Mouse (Mus musculus) intestine, embryonic 14.5 days (tissue): Measurements from ENCODE around the gene Hecw1. TPM values are rescaled to one million over a fixed set of nuclear protein-coding genes. Genes with fewer than 3 reads are reported as not detected.
"Not testable (repeated sequence)": the region's sequence is repeated elsewhere in the genome, so short reads cannot be mapped to it uniquely, and the experiment has no call there.

Experiments used
- ATAC-seq: fragments of 200-750 bp; cut with Nextera tagmentation; replicated peaks from 2 replicates; pipeline ENCODE4 v1.8.0; 2017; ENCODE audit warnings: low read depth, moderate number of reproducible peaks, moderate TSS enrichment, moderate library complexity; ENCODE audit not compliant: low FRiP score, low TSS enrichment
- DNase-seq: peaks from one replicate; pipeline ENCODE4 v3.0.0-alpha.2; 2018; ENCODE audit warnings: low spot score
- H3K27ac ChIP-seq: fragments of 300-500 bp; sonication (generic); 2 replicates; pipeline ENCODE4 v1.5.1; 2014; ENCODE audit warnings: low read depth, mild to moderate bottlenecking, control low read depth
- H3K27me3 ChIP-seq: fragments of 300-500 bp; sonication (generic); replicated peaks from 2 replicates; pipeline ENCODE4 v1.6.1; 2014; ENCODE audit warnings: low read length, control low read depth; ENCODE audit not compliant: control insufficient read depth, insufficient read depth
- H3K36me3 ChIP-seq: fragments of 300-500 bp; sonication (generic); 2 replicates; pipeline ENCODE4 v1.6.1; 2014; ENCODE audit warnings: low read length, control low read depth; ENCODE audit not compliant: control insufficient read depth, insufficient read depth
- H3K4me1 ChIP-seq: fragments of 300-500 bp; sonication (generic); replicated peaks from 2 replicates; pipeline ENCODE4 v1.6.1; 2014; ENCODE audit warnings: low read length, control low read depth, mixed read lengths; ENCODE audit not compliant: control insufficient read depth, insufficient read depth
- H3K4me2 ChIP-seq: fragments of 300-500 bp; sonication (generic); 2 replicates; pipeline ENCODE4 v1.6.1; 2014; ENCODE audit warnings: low read length
- H3K4me3 ChIP-seq: fragments of 300-500 bp; sonication (generic); 2 replicates; pipeline ENCODE4 v1.5.1; 2014; ENCODE audit warnings: low read depth, low read length, control low read depth, mixed read lengths
- H3K9ac ChIP-seq: fragments of 300-500 bp; sonication (generic); 2 replicates; pipeline ENCODE4 v1.6.1; 2014; ENCODE audit warnings: mild to moderate bottlenecking, low read length
- H3K9me3 ChIP-seq: fragments of 300-500 bp; sonication (generic); 2 replicates; pipeline ENCODE4 v1.6.1; 2016; ENCODE audit warnings: low read length, control low read depth; ENCODE audit not compliant: control insufficient read depth
- WGBS: fragments of 180-500 bp; shearing (Covaris S2); extraction: QIAGEN DNeasy Blood & Tissue Kit; methylation state at CpG from one replicate; pipeline ENCODE4 v1.1.7; 2014; 5-methylcytosine and 5-hydroxymethylcytosine counted together
- polyA plus RNA-seq: library from polyadenylated mRNA; unstranded; fragments of >200 nt; fragmentation: Nextera tagmentation; extraction: Ambion mirVana; gene quantifications from 2 replicates; pipeline ENCODE4 v1.2.1, GENCODE M21; 2014

Hecw1 gene
- polyA plus RNA-seq, 1 experiment from 2014 or later: 1.5 TPM

GRCm38 (mm10) chr13:14304103-14304502 lies 218.9 kb downstream of the Hecw1 start:
- Histone ChIP-seq H3K9ac (no peak overlapping the region), H3K4me1 (no peaks in the 10 kb centered on the region), H3K36me3 (no peaks in the 10 kb centered on the region), H3K4me3 (no peak overlapping the region), H3K27ac (no peak overlapping the region), H3K4me2 (no peak overlapping the region), H3K27me3 (no peaks in the 10 kb centered on the region), H3K9me3 (no peaks in the 10 kb centered on the region)
- ATAC-seq (no peak), DNase-seq (no peak)
- 88% methylated on average over 1 of the region's 1 CpGs for WGBS

- Histone ChIP-seq H3K9ac (no peak overlapping the region), H3K27me3 (no peaks in the 10 kb centered on the region), H3K27ac (no peak overlapping the region), H3K4me3 (no peak overlapping the region), H3K9me3 (no peaks in the 10 kb centered on the region), H3K4me1 (no peaks in the 10 kb centered on the region), H3K36me3 (no peaks in the 10 kb centered on the region), H3K4me2 (no peak overlapping the region)
- no peak for ATAC-seq
- WGBS: 50% methylated on average over 2 of the region's 2 CpGs
- DNase-seq: no peak
These were observed 220.1 kb downstream of the Hecw1 start for GRCm38 (mm10) chr13:14302921-14303320.

GRCm38 (mm10) chr13:14290016-14290415 lies 233.0 kb downstream of the Hecw1 start:
- Histone ChIP-seq H3K36me3 (no peaks in the 10 kb centered on the region), H3K27me3 (no peaks in the 10 kb centered on the region), H3K4me2 (no peak overlapping the region), H3K9me3 (no peaks in the 10 kb centered on the region), H3K4me1 (no peaks in the 10 kb centered on the region), H3K4me3 (no peak overlapping the region), H3K9ac (no peak overlapping the region), H3K27ac (no peak overlapping the region)
- ATAC-seq (no peak), DNase-seq (no peak)
- WGBS: 22% methylated on average over 1 of the region's 1 CpGs

- H3K36me3 ChIP-seq: no peaks in the 10 kb centered on the region
- H3K4me2 ChIP-seq: no peak overlapping the region
- H3K4me3 ChIP-seq: no peak overlapping the region
- DNase-seq (no peak), ATAC-seq (no peak)
- no peak overlapping the region for H3K27ac ChIP-seq
- no peak overlapping the region for H3K9ac ChIP-seq
- H3K4me1 ChIP-seq: no peaks in the 10 kb centered on the region
- no peaks in the 10 kb centered on the region for H3K9me3 ChIP-seq
- no peaks in the 10 kb centered on the region for H3K27me3 ChIP-seq
These were observed 251.6 kb downstream of the Hecw1 start for GRCm38 (mm10) chr13:14271476-14271875.

- not testable (repeated sequence) for ATAC-seq, H3K4me3 ChIP-seq, H3K4me1 ChIP-seq, H3K36me3 ChIP-seq, H3K4me2 ChIP-seq, H3K9me3 ChIP-seq, H3K9ac ChIP-seq, H3K27ac ChIP-seq, DNase-seq, H3K27me3 ChIP-seq
- WGBS: 38% methylated on average over 8 of the region's 9 CpGs
These were observed 262.1 kb downstream of the Hecw1 start for GRCm38 (mm10) chr13:14260939-14261338.

- no peaks in the 10 kb centered on the region for H3K9me3 ChIP-seq
- no peak overlapping the region for H3K27ac ChIP-seq
- H3K9ac ChIP-seq: no peak overlapping the region
These were observed 277.1 kb downstream of the Hecw1 start for GRCm38 (mm10) chr13:14245946-14246345.

GRCm38 (mm10) chr13:14179669-14180068 lies 343.4 kb downstream of the Hecw1 start:
- no peaks in the 10 kb centered on the region for H3K27me3 ChIP-seq
- ATAC-seq (no peak), DNase-seq (no peak)
- H3K36me3 ChIP-seq: peaks cover 23% of the 10 kb centered on the region; the same call in 1 of the 2 replicates
- H3K9me3 ChIP-seq: no peaks in the 10 kb centered on the region
- H3K4me3 ChIP-seq: no peak overlapping the region
- no peaks in the 10 kb centered on the region for H3K4me1 ChIP-seq
- no peak overlapping the region for H3K4me2 ChIP-seq
- H3K9ac ChIP-seq: no peak overlapping the region
- no peak overlapping the region for H3K27ac ChIP-seq
- WGBS: 88% methylated on average over 3 of the region's 3 CpGs

More at GRCm38 (mm10) chr13:14245946-14246345, 277.1 kb downstream of the Hecw1 start:
- no peak overlapping the region for H3K4me2 ChIP-seq
- H3K4me1 ChIP-seq: no peaks in the 10 kb centered on the region
- no peak for DNase-seq
- H3K4me3 ChIP-seq: no peak overlapping the region
- WGBS: 56% methylated on average over 2 of the region's 2 CpGs
- no peak for ATAC-seq
- no peaks in the 10 kb centered on the region for H3K36me3 ChIP-seq
- H3K27me3 ChIP-seq: no peaks in the 10 kb centered on the region

GRCm38 (mm10) chr13:14177989-14178388 lies 345.0 kb downstream of the Hecw1 start:
- Histone ChIP-seq H3K9ac (no peak overlapping the region), H3K4me3 (no peak overlapping the region), H3K4me1 (no peaks in the 10 kb centered on the region), H3K36me3 (peaks cover 22% of the 10 kb centered on the region; the same call in 1 of the 2 replicates), H3K27ac (no peak overlapping the region), H3K4me2 (no peak overlapping the region), H3K27me3 (no peaks in the 10 kb centered on the region), H3K9me3 (no peaks in the 10 kb centered on the region)
- ATAC-seq (peak; percentile 43; the same call in 1 of the 2 replicates), DNase-seq (no peak)
- 95% methylated on average over 1 of the region's 1 CpGs for WGBS
